Mouse (Mus musculus) embryonic facial prominence, embryonic 14.5 days (tissue): ENCODE results near the gene Dnajc12. TPM values are rescaled to one million over a fixed set of nuclear protein-coding genes. Genes with fewer than 3 reads are reported as not detected.
A peak's percentile ranks its signal among the peaks of the same experiment; 100 is the strongest.

Source experiments
- ATAC-seq: fragments of 200-750 bp; cut with Nextera tagmentation; 2 replicates; pipeline ENCODE4 v1.8.0; 2017; ENCODE audit warnings: low read depth, moderate number of reproducible peaks, moderate TSS enrichment
- DNase-seq: peaks from one replicate; pipeline ENCODE4 v3.0.0-alpha.2; 2015; ENCODE audit warnings: low spot score
- H3K27ac ChIP-seq: fragments of 300-500 bp; sonication (generic); replicated peaks from 2 replicates; pipeline ENCODE4 v1.5.1; 2014; ENCODE audit warnings: low read depth, mild to moderate bottlenecking, low read length, moderate library complexity
- H3K27me3 ChIP-seq: fragments of 300-500 bp; sonication (generic); replicated peaks from 2 replicates; pipeline ENCODE4 v1.6.1; 2014; ENCODE audit warnings: low read length; ENCODE audit not compliant: control insufficient read depth, insufficient read depth
- H3K36me3 ChIP-seq: fragments of 300-500 bp; sonication (generic); 2 replicates; pipeline ENCODE4 v1.6.1; 2014; ENCODE audit warnings: low read length, mixed read lengths; ENCODE audit not compliant: control insufficient read depth, insufficient read depth
- H3K4me1 ChIP-seq: fragments of 300-500 bp; sonication (generic); 2 replicates; pipeline ENCODE4 v1.6.1; 2014; ENCODE audit warnings: antibody characterized with exemption, low read length; ENCODE audit not compliant: control insufficient read depth, insufficient read depth
- H3K4me2 ChIP-seq: fragments of 300-500 bp; sonication (generic); 2 replicates; pipeline ENCODE4 v1.6.1; 2014; ENCODE audit warnings: low read depth, mild to moderate bottlenecking, low read length, moderate library complexity, mixed read lengths
- H3K4me3 ChIP-seq: fragments of 300-500 bp; sonication (generic); 2 replicates; pipeline ENCODE4 v1.5.1; 2014; ENCODE audit warnings: low read depth, mild to moderate bottlenecking, low read length
- H3K9ac ChIP-seq: fragments of 300-500 bp; sonication (generic); 2 replicates; pipeline ENCODE4 v1.6.1; 2014; ENCODE audit warnings: low read depth, mild to moderate bottlenecking, low read length, moderate library complexity, mixed read lengths
- H3K9me3 ChIP-seq: fragments of 300-500 bp; sonication (generic); 2 replicates; pipeline ENCODE4 v1.6.1; 2016; ENCODE audit warnings: low read length; ENCODE audit not compliant: control insufficient read depth
- WGBS: fragments of 180-500 bp; shearing (Covaris S2); extraction: QIAGEN DNeasy Blood & Tissue Kit; methylation state at CpG from one replicate; pipeline ENCODE4 v1.1.7; 2014; 5-methylcytosine and 5-hydroxymethylcytosine counted together
- polyA plus RNA-seq: library from polyadenylated mRNA; unstranded; fragments of >200 nt; fragmentation: Nextera tagmentation; extraction: Ambion mirVana; gene quantifications from 2 replicates; pipeline ENCODE4 v1.2.1, GENCODE M21; 2014

Gene Dnajc12
- polyA plus RNA-seq, 1 experiment from 2014 or later: 8.3 TPM

- Histone ChIP-seq H3K36me3 (no peaks in the 10 kb centered on the region), H3K9ac (no peak within 1 kb of the TSS), H3K27me3 (no peaks in the 10 kb centered on the region), H3K4me1 (no peaks in the 10 kb centered on the region), H3K4me3 (no peak within 1 kb of the TSS), H3K9me3 (no peaks in the 10 kb centered on the region), H3K4me2 (no peak within 1 kb of the TSS), H3K27ac (no peak within 1 kb of the TSS)
- 87% methylated on average over 18 of the region's 18 CpGs for WGBS
- DNase-seq: no peak
- no peak for ATAC-seq
Observed at GRCm38 (mm10) chr10:63421739-63422735, 39.8 kb downstream of the Dnajc12 start, which contains the start of gene Gm7075. Gene Gm7075 (minus strand): TSS chr10:63421789.

DNA sequence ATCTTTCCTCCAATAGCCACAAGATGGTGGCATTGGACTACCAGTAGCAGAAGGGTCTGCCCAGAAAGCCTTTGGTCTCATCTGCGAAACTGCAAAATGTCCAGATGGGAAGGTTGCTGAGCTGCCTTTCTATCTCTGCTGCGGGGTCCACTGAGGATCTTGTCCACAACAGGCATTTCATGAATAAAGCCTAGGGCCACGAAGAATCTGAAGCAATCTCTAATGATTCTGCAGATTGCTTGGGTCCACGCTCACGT is 40.4 kb downstream of the Dnajc12 start:
- no peak overlapping the region for H3K4me3 ChIP-seq
- H3K36me3 ChIP-seq: no peaks in the 10 kb centered on the region
- H3K4me2 ChIP-seq: no peak overlapping the region
- 90% methylated on average over 5 of the region's 5 CpGs for WGBS
- no peaks in the 10 kb centered on the region for H3K9me3 ChIP-seq
- H3K9ac ChIP-seq: no peak overlapping the region
- H3K27ac ChIP-seq: no peak overlapping the region
- DNase-seq (no peak), ATAC-seq (no peak)
- no peaks in the 10 kb centered on the region for H3K27me3 ChIP-seq
- H3K4me1 ChIP-seq: no peaks in the 10 kb centered on the region

DNA sequence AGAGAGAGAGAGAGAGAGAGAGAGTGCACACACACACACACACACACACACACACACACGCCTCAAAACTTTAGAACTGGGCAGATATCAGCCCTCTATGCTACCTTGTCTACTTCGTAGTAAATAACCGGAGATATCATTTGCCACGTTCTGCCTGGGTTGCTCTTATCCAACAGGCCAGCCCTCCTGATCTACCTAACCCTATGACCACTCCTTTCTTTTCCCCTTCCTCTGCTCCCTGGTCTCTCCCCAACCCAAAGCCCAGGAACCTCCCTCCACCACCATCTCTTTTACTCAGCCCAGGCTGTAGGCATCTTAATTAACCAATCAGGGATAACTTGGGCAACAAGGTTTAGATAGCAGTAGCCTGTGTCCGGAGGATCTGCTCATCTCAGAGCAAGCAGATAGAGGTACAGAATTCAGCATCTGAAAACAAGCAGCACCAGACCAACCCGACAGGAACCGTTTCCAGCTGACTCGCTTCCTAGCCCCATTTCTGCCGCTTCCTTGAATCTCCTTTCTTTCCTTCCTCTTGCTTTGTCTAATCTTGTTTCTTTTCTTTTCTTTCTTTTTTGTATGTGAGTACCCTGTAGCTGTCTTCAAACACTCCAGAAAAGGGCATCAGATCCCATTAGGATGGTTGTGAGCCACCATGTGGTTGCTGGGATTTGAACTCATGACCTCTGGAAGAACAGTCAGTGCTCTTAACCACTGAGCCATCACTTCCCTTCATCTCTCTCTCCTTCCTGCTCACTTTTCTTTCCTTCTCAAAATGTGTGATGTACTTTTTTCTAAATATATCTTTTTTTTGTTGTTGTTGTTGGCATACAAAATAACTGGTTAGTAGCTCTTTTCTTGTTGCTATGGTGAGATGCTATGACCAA is 41.6 kb downstream of the Dnajc12 start:
- Histone ChIP-seq H3K4me2 (no peak overlapping the region), H3K9ac (no peak overlapping the region), H3K4me1 (no peaks in the 10 kb centered on the region), H3K27ac (no peak overlapping the region), H3K9me3 (no peaks in the 10 kb centered on the region), H3K4me3 (no peak overlapping the region), H3K36me3 (no peaks in the 10 kb centered on the region), H3K27me3 (no peaks in the 10 kb centered on the region)
- WGBS: 86% methylated on average over 9 of the region's 9 CpGs
- no peak for ATAC-seq
- no peak for DNase-seq

DNA sequence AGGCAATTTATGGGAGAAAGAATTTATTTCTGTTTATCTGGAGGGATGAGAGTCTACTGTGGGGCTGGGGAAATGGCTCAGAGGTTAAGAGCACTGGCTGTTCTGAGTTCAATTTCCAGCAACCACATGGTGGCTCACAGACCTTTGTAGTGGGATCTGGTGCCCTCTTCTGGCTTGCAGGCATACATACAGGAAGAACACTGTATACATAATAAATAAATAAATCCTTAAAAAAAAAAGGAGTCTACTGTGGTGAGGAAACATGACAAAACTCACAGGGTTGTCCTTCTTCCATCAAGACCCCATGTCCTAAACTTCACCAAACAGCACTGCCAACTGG is 42.2 kb downstream of the Dnajc12 start:
- H3K27ac ChIP-seq: no peak overlapping the region
- no peaks in the 10 kb centered on the region for H3K9me3 ChIP-seq
- H3K4me3 ChIP-seq: no peak overlapping the region
- no peak overlapping the region for H3K9ac ChIP-seq
- ATAC-seq (no peak), DNase-seq (no peak)
- H3K4me2 ChIP-seq: no peak overlapping the region
- H3K36me3 ChIP-seq: no peaks in the 10 kb centered on the region
- no peaks in the 10 kb centered on the region for H3K4me1 ChIP-seq
- H3K27me3 ChIP-seq: no peaks in the 10 kb centered on the region

- Histone ChIP-seq H3K4me2 (no peak overlapping the region), H3K9me3 (no peaks in the 10 kb centered on the region), H3K4me3 (no peak overlapping the region), H3K4me1 (no peaks in the 10 kb centered on the region), H3K36me3 (no peaks in the 10 kb centered on the region), H3K9ac (no peak overlapping the region), H3K27me3 (no peaks in the 10 kb centered on the region), H3K27ac (no peak overlapping the region)
- DNase-seq: no peak
- WGBS: 72% methylated on average over 8 of the region's 8 CpGs
- no peak for ATAC-seq
Observed at GRCm38 (mm10) chr10:63427146-63427545, 44.9 kb downstream of the Dnajc12 start.

GRCm38 (mm10) chr10:63428243-63429022 is 46.2 kb downstream of the Dnajc12 start:
- H3K9me3 ChIP-seq: no peaks in the 10 kb centered on the region
- WGBS: 20% methylated on average over 19 of the region's 19 CpGs
- H3K27ac ChIP-seq: peak overlapping the region; percentile 46
- H3K4me3 ChIP-seq: peak overlapping the region; percentile 88
- DNase-seq (peak; percentile 57), ATAC-seq (no peak)
- H3K27me3 ChIP-seq: no peaks in the 10 kb centered on the region
- H3K4me2 ChIP-seq: peak overlapping the region; percentile 65
- no peaks in the 10 kb centered on the region for H3K36me3 ChIP-seq
- H3K9ac ChIP-seq: peak overlapping the region; percentile 61
- no peaks in the 10 kb centered on the region for H3K4me1 ChIP-seq

- Histone ChIP-seq H3K9ac (peak overlapping the region; percentile 61), H3K4me1 (no peaks in the 10 kb centered on the region), H3K9me3 (no peaks in the 10 kb centered on the region), H3K4me3 (peak overlapping the region; percentile 88), H3K4me2 (peak overlapping the region; percentile 65), H3K27ac (peak overlapping the region; percentile 46), H3K36me3 (no peaks in the 10 kb centered on the region), H3K27me3 (no peaks in the 10 kb centered on the region)
- ATAC-seq (no peak), DNase-seq (no peak)
- WGBS: 3% methylated on average over 11 of the region's 11 CpGs
Observed at GRCm38 (mm10) chr10:63429023-63429340, 46.7 kb downstream of the Dnajc12 start.

GRCm38 (mm10) chr10:63429380-63429779 is 47.1 kb downstream of the Dnajc12 start:
- H3K4me3 ChIP-seq: peak overlapping the region; percentile 88
- peak; percentile 91 for ATAC-seq
- WGBS: under 1% methylated on average over 30 of the region's 34 CpGs

More at GRCm38 (mm10) chr10:63429380-63429779, 47.1 kb downstream of the Dnajc12 start:
- Histone ChIP-seq H3K36me3 (no peaks in the 10 kb centered on the region), H3K27me3 (no peaks in the 10 kb centered on the region), H3K4me1 (no peaks in the 10 kb centered on the region), H3K4me2 (peak overlapping the region; percentile 65), H3K9me3 (no peaks in the 10 kb centered on the region), H3K27ac (peak overlapping the region; percentile 86), H3K9ac (peak overlapping the region; percentile 81)
- peak; percentile 94 for DNase-seq
